Mouse (Mus musculus) stomach, postnatal 0 days (tissue): ENCODE measurements around the gene B3glct.

Experiments used
- CTCF ChIP-seq: IDR thresholded peaks from 2 replicates; pipeline ENCODE4 v1.5.1; 2016; ENCODE audit warnings: antibody characterized with exemption, low read depth, mild to moderate bottlenecking, moderate library complexity
- EP300 ChIP-seq: optimal IDR thresholded peaks from 2 replicates; pipeline ENCODE3; 2016; ENCODE audit warnings: antibody characterized with exemption

DNA sequence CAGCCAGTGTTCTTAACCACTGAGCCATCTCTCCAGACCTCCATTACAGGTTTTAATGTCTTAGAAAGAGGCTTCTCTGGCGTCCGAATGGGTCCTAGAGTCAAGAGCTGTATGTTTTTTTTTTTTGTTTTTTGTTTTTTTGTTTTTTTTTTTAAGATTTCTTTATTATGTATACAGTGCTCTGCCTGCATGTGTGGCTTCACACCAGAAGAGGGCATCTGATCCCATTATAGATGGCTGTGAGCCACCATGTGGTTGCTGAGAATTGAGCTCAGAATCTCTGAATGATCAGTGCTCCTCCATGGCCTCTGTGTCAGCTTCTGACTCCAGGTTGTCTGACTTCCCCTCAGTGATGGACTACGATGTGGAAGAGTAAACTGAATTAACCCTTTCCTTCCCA is 20.0 kb upstream of the B3glct start:
- no peak for TF ChIP-seq CTCF
- TF ChIP-seq EP300, result no peak
